Mouse (Mus musculus): ENCODE measurements around the gene Olfr911-ps1.

The Olfr911-ps1 gene

DNA sequence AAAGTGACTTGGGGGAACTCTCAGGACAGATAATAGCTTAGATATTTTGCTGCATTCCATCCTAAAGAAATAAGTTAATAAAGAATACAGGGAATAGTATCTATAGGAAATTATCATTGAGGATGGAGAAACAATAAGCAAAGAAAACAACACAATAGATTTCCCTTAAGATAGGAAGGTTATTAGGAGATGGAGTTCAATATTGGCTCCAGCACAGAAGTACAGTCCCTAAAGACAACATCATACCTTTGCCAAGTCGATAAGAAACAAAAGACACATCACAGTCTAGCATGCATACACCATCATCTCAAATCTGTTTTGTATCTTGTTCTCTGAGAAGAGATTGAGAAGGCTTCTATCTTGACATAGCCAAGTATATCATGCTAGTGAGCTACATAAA lies at the start of gene Olfr911-ps1:
Gene Olfr911-ps1 (plus strand): TSS at position 301 of the 400 bp plus-strand sequence.
- CTCF ChIA-PET = no interaction called here

DNA sequence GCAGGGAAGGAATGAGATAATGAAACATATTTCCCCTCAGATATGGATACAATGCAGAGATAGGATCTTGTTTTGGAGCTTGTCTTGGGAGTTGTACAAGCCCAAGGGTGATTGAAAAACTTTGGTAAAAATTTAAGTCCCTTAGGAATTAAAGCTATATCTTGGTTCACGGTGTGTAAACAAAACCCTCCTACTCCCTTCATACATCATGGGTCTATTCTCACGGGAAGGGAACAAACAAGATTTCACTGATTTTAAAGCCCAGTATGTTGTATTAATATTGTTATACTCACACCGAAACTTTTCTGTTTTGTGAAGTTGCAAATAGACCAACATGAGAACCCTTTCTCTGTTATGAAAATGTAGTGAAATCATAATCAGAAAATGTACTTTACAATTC lies 34.6 kb upstream of the Olfr911-ps1 start, which contains the start of gene Olfr906:
Gene Olfr906 (plus strand): TSS at position 301 of the 400 bp plus-strand sequence.
- CTCF ChIA-PET = no interaction called here

DNA sequence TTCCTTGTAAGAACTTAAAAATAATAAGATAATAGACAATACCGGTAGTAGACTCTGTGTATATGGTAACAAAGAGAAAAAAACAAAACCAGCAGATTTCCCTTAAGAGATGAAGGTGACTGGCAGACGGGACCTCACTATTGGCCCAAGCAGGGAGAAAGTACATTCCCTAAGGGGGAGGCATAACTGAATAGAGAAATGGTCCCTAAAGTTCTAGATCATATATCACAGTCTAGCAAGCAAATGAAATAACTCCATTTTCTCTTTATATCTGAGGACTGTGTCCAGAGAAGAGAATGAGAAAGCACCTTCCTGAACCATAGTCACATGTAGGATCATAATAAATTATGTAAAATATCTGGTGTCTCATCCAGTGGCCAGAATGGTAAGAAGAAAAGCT lies 25.9 kb upstream of the Olfr911-ps1 start, which contains the start of gene Olfr907:
Gene Olfr907 (plus strand): TSS at position 301 of the 400 bp plus-strand sequence.
- CTCF ChIA-PET = no interaction called here

DNA sequence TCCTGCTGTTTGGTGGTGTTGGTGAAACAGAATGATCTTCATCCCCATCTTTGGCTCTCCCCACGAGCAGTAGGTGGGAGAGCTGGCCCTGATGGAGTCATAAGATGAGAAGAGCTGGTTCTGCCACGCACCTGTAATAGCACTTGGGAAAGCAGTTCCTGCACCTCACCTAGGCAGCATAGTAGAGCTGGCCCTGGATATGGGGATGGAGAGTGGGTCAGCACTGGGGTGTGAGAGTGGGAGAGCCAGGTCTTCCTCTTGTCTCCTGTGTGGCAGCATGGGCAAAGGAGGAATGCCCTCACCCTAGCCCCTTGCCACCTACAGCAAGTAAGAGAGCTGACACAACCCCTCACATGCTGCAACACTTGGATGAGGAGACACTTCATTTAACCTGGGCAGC lies 9.0 kb upstream of the Olfr911-ps1 start:
- CTCF ChIA-PET = interaction anchor here (0.6 kb wide), 1 partner anchor 20 kb away, joined by 3 read pairs; no protein-coding TSS in a partner anchor

DNA sequence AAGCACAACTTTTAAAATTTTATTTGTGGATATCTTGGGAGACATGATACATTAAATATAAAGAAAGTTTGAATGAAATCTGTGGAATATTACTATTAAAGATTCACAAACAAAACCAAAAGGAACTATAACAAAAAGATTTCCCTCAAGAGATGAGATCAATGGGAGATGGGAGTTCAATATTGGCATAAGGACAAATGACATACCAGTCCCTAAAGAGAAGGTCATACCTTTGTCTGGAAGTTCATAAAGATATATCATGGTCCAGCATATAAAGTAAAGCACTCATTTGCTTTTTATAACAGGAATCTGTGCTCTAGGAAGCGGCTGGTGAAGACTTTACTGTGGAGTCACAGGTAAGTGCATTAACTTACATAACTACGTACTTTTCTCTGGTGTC lies 16.2 kb downstream of the Olfr911-ps1 start, which contains the start of gene Olfr910:
Gene Olfr910 (plus strand): TSS at position 301 of the 400 bp plus-strand sequence.
- CTCF ChIA-PET = no interaction called here

Measured in spleen, embryonic (tissue).